Mouse (Mus musculus) monocyte, adult 59 days (primary cell): Measurements from ENCODE around the gene Col26a1. TPM values are rescaled to one million over a fixed set of nuclear protein-coding genes. Genes with fewer than 3 reads are reported as not detected.

Experiments
- total RNA-seq, 2 experiments: library from RNA; stranded (reverse); gene quantifications; one replicate each; pipeline ENCODE4 v1.2.4; 2023

Gene Col26a1
- not detected for total RNA-seq

GRCm38 (mm10) chr5:136882788-136883439, at the start of gene Col26a1:
Gene Col26a1, minus strand, starts transcription at chr5:136883209.

DNA sequence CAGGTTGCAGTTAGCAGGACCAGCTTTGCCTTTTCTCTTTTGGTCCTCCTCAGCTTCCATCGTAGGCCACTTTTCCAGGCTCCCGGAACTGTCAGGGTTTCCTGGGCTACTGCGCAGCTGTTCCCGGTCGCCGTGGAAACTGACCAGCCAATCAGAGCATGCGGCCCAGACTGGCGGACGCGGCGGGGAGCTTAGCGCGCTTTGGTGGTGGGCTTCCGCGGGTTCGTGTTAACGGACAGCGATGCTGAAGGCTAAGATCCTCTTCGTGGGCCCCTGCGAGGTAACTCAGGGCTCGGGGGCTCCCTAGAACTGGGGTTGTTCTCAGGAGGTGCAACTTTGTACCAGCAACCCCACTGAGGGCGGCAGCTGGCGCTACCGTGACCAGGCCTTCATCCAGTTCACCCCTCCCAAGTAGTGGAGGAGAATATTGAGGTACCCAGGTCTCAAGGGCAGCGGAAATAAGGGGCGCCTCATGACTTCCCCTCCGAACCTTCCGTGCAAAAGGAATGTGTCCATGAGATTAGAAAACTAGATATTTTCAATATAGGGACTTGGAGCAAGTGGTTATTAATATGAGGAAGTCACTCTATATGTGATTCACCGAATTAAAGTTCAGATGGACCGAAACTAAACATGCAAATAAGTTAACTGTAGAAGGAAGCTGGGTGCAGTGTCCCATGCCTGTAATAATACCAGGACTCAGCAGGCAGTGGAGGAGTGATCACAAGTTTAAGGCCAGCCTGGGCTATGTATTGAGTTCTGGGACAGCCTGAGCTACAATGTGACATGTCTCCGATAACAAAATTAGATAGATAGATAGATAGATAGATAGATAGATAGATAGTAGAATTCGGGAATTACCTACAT, 25.2 kb upstream of the Col26a1 start, which contains the start of gene Ift22:
TSS of gene Ift22 (plus strand) at position 160 of the 867 bp plus-strand sequence.

GRCm38 (mm10) chr5:136692784-136693183, 190.2 kb downstream of the Col26a1 start, which contains the start of gene Myl10:
Gene Myl10, plus strand, starts transcription at chr5:136693146.

Other genes starting within 250 kb of the Col26a1 start
- not detected for gene Myl10, start 190.1 kb downstream of the Col26a1 start, total RNA-seq
- gene Ift22, start 24.9 kb upstream of the Col26a1 start, total RNA-seq: 1 to 10 TPM; 6.0 to 6.5 TPM
- 100 to 1,000 TPM; 189 to 192 TPM for gene Fis1, start 70.1 kb upstream of the Col26a1 start, total RNA-seq
- 1 to 10 TPM; 1.1 to 2.3 TPM for gene Cldn15, start 83.4 kb upstream of the Col26a1 start, total RNA-seq
- gene Plod3, start 103.8 kb upstream of the Col26a1 start, total RNA-seq: 100 to 1,000 TPM; 238 to 266 TPM
- 10 to 100 TPM; 88.6 to 93.8 TPM for gene Znhit1, start 104.8 kb upstream of the Col26a1 start, total RNA-seq
- gene Vgf, start 143.2 kb upstream of the Col26a1 start, total RNA-seq: under 1 TPM in 1 of 2 experiments, not detected in 1; 0.33 TPM
- gene Ap1s1, start 162.9 kb upstream of the Col26a1 start, total RNA-seq: 10 to 100 TPM; 27.4 to 28.5 TPM
- gene Serpine1, start 189.1 kb upstream of the Col26a1 start, total RNA-seq: 1 to 10 TPM; 7.6 to 7.9 TPM
- gene Trim56, start 233.0 kb upstream of the Col26a1 start, total RNA-seq: 10 to 100 TPM; 33.3 to 34.2 TPM